Mouse (Mus musculus): Measurements from ENCODE around the gene Entpd2.

- no peak for TF ChIP-seq POLR2A (IDR thresholded peaks at IDR 0.05; ENCODE audit: low read depth, low read length)
- TF ChIP-seq CTCF (conservative IDR thresholded peaks at IDR 0.05; ENCODE audit: insufficient read depth, insufficient read length, low read depth, low read length), result no peak
Measured at GRCm38 (mm10) chr2:25436286-25436820, 40.7 kb downstream of the Entpd2 start.

Measured in kidney, adult 2 months (tissue).